Mouse (Mus musculus): ENCODE results near the gene Ash1l.

DNA sequence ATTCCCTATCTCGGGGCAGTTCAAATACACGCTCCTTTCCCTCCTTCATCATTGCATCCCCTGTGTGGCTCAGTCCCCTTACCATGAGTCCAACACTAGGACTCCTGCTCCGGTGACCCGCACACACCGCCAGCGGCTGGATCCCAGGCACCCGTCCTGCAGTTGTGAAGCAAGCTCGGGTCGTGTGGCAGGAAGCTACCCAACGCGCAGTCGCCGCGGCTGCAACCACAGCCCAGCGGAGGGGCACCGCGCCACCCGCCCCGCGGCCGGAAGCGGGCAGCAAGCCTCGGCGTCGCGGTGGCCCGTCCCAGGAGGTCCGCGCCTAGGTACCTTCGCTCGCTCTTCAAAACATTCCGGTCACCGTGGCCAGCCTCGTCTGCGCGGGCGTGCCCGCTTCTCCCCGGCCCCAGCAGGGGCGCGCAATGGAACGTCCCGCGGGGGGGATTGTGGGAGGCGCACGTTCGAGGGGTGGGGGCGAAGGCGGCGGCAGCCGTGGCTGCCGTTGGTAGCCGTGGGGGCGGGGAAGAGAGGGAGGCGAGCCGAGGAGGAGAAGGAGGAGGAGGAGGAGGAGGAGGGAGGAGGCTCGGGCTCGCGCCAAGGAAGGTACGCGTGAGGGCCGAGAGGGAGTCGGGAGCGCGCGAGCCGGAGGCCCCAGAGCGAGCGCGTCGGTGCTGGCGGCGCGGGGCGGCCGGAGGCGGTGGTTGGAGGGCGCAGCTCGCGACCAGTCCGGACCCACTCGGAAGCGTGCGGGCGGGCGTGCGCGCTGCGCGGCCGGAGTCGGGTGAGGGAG, 441 bp upstream of the Ash1l start:
- no peak for TF ChIP-seq CTCF (IDR thresholded peaks at IDR 0.05; ENCODE audit: insufficient read depth, low read length)
- peak; percentile 93 for TF ChIP-seq POLR2A (IDR thresholded peaks at IDR 0.05; ENCODE audit: borderline replicate concordance, extremely low read depth, low read depth, low read length)
